Mouse (Mus musculus): ENCODE measurements around the gene 2210407C18Rik. TPM values are rescaled to one million over a fixed set of nuclear protein-coding genes. Genes with fewer than 3 reads are reported as not detected.

2210407C18Rik gene
- polyA plus RNA-seq, 1 experiment from 2014 or later: not detected

GRCm38 (mm10) chr11:58626146-58626545, 10.3 kb upstream of the 2210407C18Rik start:
- Histone ChIP-seq H3K9me3 (no peaks in the 10 kb centered on the region), H3K27ac (no peak overlapping the region), H3K27me3 (no peaks in the 10 kb centered on the region; the same call in 1 of the 2 replicates), H3K9ac (replicated peaks) (no peak overlapping the region), H3K4me1 (replicated peaks) (no peaks in the 10 kb centered on the region), H3K4me2 (no peak overlapping the region), H3K36me3 (no peaks in the 10 kb centered on the region), H3K4me3 (replicated peaks) (no peak overlapping the region)
- no peak for ATAC-seq (ENCODE audit: insufficient number of reproducible peaks, insufficient read depth, low FRiP score, low TSS enrichment, low read depth)
- 69% methylated on average over 4 of the region's 4 CpGs for WGBS

GRCm38 (mm10) chr11:58618793-58619192, 2.9 kb upstream of the 2210407C18Rik start:
- 84% methylated on average over 6 of the region's 6 CpGs for WGBS
- H3K9ac ChIP-seq (replicated peaks): no peak overlapping the region
- no peak overlapping the region for H3K27ac ChIP-seq
- no peaks in the 10 kb centered on the region for H3K36me3 ChIP-seq
- no peaks in the 10 kb centered on the region; the same call in 1 of the 2 replicates for H3K27me3 ChIP-seq
- H3K9me3 ChIP-seq: no peaks in the 10 kb centered on the region
- no peaks in the 10 kb centered on the region for H3K4me1 ChIP-seq (replicated peaks)
- no peak for ATAC-seq (ENCODE audit: insufficient number of reproducible peaks, insufficient read depth, low FRiP score, low TSS enrichment, low read depth)
- no peak overlapping the region for H3K4me2 ChIP-seq
- H3K4me3 ChIP-seq (replicated peaks): no peak overlapping the region

GRCm38 (mm10) chr11:58618369-58618768, 2.5 kb upstream of the 2210407C18Rik start:
- H3K9ac ChIP-seq (replicated peaks): no peak overlapping the region
- WGBS: 77% methylated on average over 3 of the region's 3 CpGs
- H3K4me3 ChIP-seq (replicated peaks): no peak overlapping the region
- H3K4me1 ChIP-seq (replicated peaks): no peaks in the 10 kb centered on the region
- H3K4me2 ChIP-seq: no peak overlapping the region
- no peaks in the 10 kb centered on the region for H3K27me3 ChIP-seq
- no peak overlapping the region for H3K27ac ChIP-seq
- H3K9me3 ChIP-seq: no peaks in the 10 kb centered on the region
- H3K36me3 ChIP-seq: no peaks in the 10 kb centered on the region
- ATAC-seq (ENCODE audit: insufficient number of reproducible peaks, insufficient read depth, low FRiP score, low TSS enrichment, low read depth): no peak

- ATAC-seq (ENCODE audit: insufficient number of reproducible peaks, insufficient read depth, low FRiP score, low TSS enrichment, low read depth): no peak
- H3K9ac ChIP-seq (replicated peaks): no peak overlapping the region
- H3K27me3 ChIP-seq: no peaks in the 10 kb centered on the region
- H3K36me3 ChIP-seq: no peaks in the 10 kb centered on the region
- H3K9me3 ChIP-seq: no peaks in the 10 kb centered on the region
- no peak overlapping the region for H3K27ac ChIP-seq
- H3K4me1 ChIP-seq (replicated peaks): no peaks in the 10 kb centered on the region
- H3K4me2 ChIP-seq: no peak overlapping the region
- no peak overlapping the region for H3K4me3 ChIP-seq (replicated peaks)
Observed at GRCm38 (mm10) chr11:58614526-58614925, 1.3 kb downstream of the 2210407C18Rik start.

DNA sequence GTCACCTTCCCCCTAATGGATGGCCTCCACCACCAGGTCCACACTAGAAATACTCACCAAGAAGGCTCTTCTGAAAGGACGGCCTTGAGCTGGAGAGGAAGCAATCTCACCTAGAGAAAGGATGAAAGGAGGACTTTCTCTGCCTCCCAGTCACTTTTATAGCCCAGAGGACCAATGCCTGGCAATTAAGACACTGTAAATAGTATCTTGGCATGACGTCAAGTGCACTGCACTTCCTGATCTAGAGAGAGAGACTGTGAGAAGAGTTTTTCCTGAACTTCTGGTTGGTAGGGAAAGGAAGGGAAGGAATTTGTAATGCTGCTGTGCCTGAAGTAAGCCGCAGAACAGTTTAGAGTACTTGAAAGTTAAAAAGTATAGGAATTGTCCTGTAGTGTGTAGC, 2.5 kb downstream of the 2210407C18Rik start:
- Histone ChIP-seq H3K4me1 (replicated peaks) (no peaks in the 10 kb centered on the region), H3K9me3 (no peaks in the 10 kb centered on the region), H3K9ac (replicated peaks) (no peak overlapping the region), H3K36me3 (no peaks in the 10 kb centered on the region), H3K4me2 (no peak overlapping the region), H3K27ac (no peak overlapping the region), H3K27me3 (no peaks in the 10 kb centered on the region), H3K4me3 (replicated peaks) (no peak overlapping the region)
- no peak for ATAC-seq (ENCODE audit: insufficient number of reproducible peaks, insufficient read depth, low FRiP score, low TSS enrichment, low read depth)
- 56% methylated on average over 3 of the region's 3 CpGs for WGBS

- Histone ChIP-seq H3K27me3 (no peaks in the 10 kb centered on the region), H3K9me3 (no peaks in the 10 kb centered on the region), H3K4me2 (no peak overlapping the region), H3K9ac (replicated peaks) (no peak overlapping the region), H3K27ac (no peak overlapping the region), H3K4me3 (replicated peaks) (no peak overlapping the region), H3K4me1 (replicated peaks) (no peaks in the 10 kb centered on the region), H3K36me3 (no peaks in the 10 kb centered on the region)
- ATAC-seq (ENCODE audit: insufficient number of reproducible peaks, insufficient read depth, low FRiP score, low TSS enrichment, low read depth): no peak
- WGBS: 91% methylated on average over 6 of the region's 6 CpGs
Observed at GRCm38 (mm10) chr11:58607030-58607429, 8.8 kb downstream of the 2210407C18Rik start.

DNA sequence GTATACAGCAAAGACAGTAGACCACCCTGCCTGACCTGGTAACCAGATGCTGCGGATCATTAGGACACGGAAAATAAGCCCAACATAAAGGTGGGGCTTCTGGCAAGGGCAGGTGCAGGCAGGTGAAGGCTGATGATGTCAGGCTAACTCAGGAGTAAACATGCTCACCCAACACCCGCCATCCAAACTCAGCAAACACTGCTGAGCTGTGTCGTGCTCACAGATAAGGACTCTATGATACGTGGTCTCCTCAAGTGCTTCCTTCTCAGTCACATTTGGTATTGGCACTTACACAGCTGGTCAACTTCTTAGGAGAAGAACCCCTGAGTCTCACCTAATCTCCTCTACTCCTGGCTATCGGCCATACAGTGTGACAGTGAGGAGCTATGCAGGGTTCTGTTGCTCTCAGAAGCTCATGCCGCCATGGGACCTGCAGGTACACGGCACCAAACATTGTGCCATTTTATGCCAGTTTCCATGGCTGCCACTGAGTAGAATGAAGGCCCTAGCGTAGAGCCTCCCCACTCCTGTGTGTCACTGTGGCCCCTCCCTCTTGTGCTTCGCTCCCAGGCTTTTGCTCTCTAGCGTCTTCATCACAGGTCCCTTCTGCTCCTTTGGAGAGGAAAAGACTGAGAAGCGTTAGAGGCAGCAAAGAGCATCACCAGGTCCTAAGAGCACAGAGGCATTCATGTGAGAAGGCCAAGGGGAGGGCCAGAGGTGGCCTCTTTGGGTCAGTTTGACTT, 9.5 kb downstream of the 2210407C18Rik start:
- no peaks in the 10 kb centered on the region for H3K27me3 ChIP-seq
- no peak for ATAC-seq (ENCODE audit: insufficient number of reproducible peaks, insufficient read depth, low FRiP score, low TSS enrichment, low read depth)
- H3K4me1 ChIP-seq (replicated peaks): no peaks in the 10 kb centered on the region
- no peak overlapping the region for H3K4me3 ChIP-seq (replicated peaks)
- H3K9me3 ChIP-seq: no peaks in the 10 kb centered on the region
- H3K9ac ChIP-seq (replicated peaks): no peak overlapping the region
- H3K36me3 ChIP-seq: no peaks in the 10 kb centered on the region
- H3K27ac ChIP-seq: no peak overlapping the region
- 90% methylated on average over 12 of the region's 12 CpGs for WGBS
- H3K4me2 ChIP-seq: no peak overlapping the region

DNA sequence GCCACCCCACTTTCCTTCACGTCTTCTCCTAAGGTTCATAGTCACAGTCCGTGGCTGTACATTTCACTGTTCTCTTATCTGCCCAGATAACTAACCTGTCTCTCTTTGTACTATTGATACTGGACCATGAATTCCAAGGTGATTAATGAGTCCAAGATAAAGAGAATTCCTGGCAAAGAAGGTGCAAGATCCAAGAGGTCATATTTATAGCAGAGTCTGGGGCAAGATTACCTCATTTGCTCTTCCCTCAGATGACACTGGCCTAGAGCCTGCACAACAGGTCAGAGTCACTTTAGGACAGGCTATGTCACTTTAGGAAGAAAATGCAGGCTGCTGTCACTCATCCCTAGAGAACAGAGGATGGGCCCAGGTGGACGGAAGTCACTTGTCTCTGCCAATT, 10.6 kb downstream of the 2210407C18Rik start:
- ATAC-seq (ENCODE audit: insufficient number of reproducible peaks, insufficient read depth, low FRiP score, low TSS enrichment, low read depth): no peak
- no peaks in the 10 kb centered on the region for H3K27me3 ChIP-seq
- H3K9ac ChIP-seq (replicated peaks): no peak overlapping the region
- no peak overlapping the region for H3K27ac ChIP-seq
- WGBS: 86% methylated on average over 3 of the region's 3 CpGs
- no peaks in the 10 kb centered on the region for H3K9me3 ChIP-seq
- no peaks in the 10 kb centered on the region for H3K4me1 ChIP-seq (replicated peaks)
- no peak overlapping the region for H3K4me3 ChIP-seq (replicated peaks)
- H3K36me3 ChIP-seq: no peaks in the 10 kb centered on the region
- H3K4me2 ChIP-seq: no peak overlapping the region

- WGBS: 77% methylated on average over 2 of the region's 2 CpGs
- no peak overlapping the region for H3K27ac ChIP-seq
- H3K9ac ChIP-seq (replicated peaks): no peak overlapping the region
- H3K4me2 ChIP-seq: no peak overlapping the region
- no peaks in the 10 kb centered on the region for H3K4me1 ChIP-seq (replicated peaks)
- no peak overlapping the region for H3K4me3 ChIP-seq (replicated peaks)
- H3K36me3 ChIP-seq: no peaks in the 10 kb centered on the region
- no peaks in the 10 kb centered on the region for H3K27me3 ChIP-seq
- no peaks in the 10 kb centered on the region for H3K9me3 ChIP-seq
- no peak for ATAC-seq (ENCODE audit: insufficient number of reproducible peaks, insufficient read depth, low FRiP score, low TSS enrichment, low read depth)
Observed at GRCm38 (mm10) chr11:58604688-58605087, 11.2 kb downstream of the 2210407C18Rik start.

GRCm38 (mm10) chr11:58602800-58603560, 12.9 kb downstream of the 2210407C18Rik start:
- Histone ChIP-seq H3K36me3 (no peaks in the 10 kb centered on the region), H3K27me3 (no peaks in the 10 kb centered on the region; the same call in 1 of the 2 replicates), H3K9me3 (no peaks in the 10 kb centered on the region), H3K9ac (replicated peaks) (no peak overlapping the region), H3K4me1 (replicated peaks) (no peaks in the 10 kb centered on the region), H3K4me2 (no peak overlapping the region), H3K4me3 (replicated peaks) (no peak overlapping the region), H3K27ac (no peak overlapping the region)
- ATAC-seq (ENCODE audit: insufficient number of reproducible peaks, insufficient read depth, low FRiP score, low TSS enrichment, low read depth): no peak
- WGBS: 82% methylated on average over 6 of the region's 6 CpGs

DNA sequence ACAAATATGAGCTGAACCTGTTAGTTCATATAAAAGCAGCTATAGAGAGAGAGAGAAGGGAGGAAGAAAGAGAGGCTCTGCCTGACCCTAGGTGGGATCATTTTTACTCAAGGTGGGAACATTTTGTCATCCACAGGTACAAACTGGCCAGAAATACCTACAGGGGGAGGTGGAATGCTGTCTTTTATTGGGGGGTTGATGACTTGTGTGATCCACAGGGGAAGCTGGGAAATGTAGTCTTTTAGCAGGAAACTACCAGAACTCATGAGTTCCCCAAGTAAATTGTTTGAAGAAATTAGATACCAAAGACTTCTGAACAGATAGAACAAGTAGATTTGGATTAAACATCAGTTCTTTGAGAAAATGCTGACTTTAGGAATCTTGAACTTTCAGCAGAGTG, 13.8 kb downstream of the 2210407C18Rik start:
- ATAC-seq (ENCODE audit: insufficient number of reproducible peaks, insufficient read depth, low FRiP score, low TSS enrichment, low read depth): no peak

More for the DNA sequence above, 13.8 kb downstream of the 2210407C18Rik start:
- H3K36me3 ChIP-seq: no peaks in the 10 kb centered on the region
- H3K9ac ChIP-seq (replicated peaks): no peak overlapping the region
- no peaks in the 10 kb centered on the region; the same call in 1 of the 2 replicates for H3K27me3 ChIP-seq
- no peak overlapping the region for H3K4me2 ChIP-seq
- H3K4me3 ChIP-seq (replicated peaks): no peak overlapping the region
- H3K27ac ChIP-seq: no peak overlapping the region
- H3K9me3 ChIP-seq: no peaks in the 10 kb centered on the region
- H3K4me1 ChIP-seq (replicated peaks): no peaks in the 10 kb centered on the region

Measured in limb, embryonic 12.5 days (tissue).